Mouse (Mus musculus): ENCODE measurements around the gene 2310022A10Rik.

GRCm38 (mm10) chr7:27580380-27581174 lies 27.5 kb downstream of the 2310022A10Rik start:
- TF ChIP-seq GATA1 (IDR thresholded peaks at IDR 0.05; ENCODE audit: low read length) (no peak), TAL1 (IDR thresholded peaks at IDR 0.05; ENCODE audit: low read length) (no peak)
